Mouse (Mus musculus) megakaryocyte, embryonic 14.5 days (primary cell): ENCODE data around the gene Stx18.

Experiments
- FLI1 ChIP-seq: IDR thresholded peaks from 2 replicates; pipeline ENCODE4 v1.6.1; 2012; ENCODE audit warnings: low read length, inconsistent platforms, mixed read lengths
- GATA1 ChIP-seq: IDR thresholded peaks from 3 replicates; pipeline ENCODE4 v1.6.1; 2012; ENCODE audit warnings: mixed read lengths, low read length, inconsistent platforms, borderline replicate concordance

GRCm38 (mm10) chr5:38083362-38083761 lies 44.8 kb downstream of the Stx18 start:
- TF ChIP-seq GATA1 = no peak
- TF ChIP-seq FLI1 = no peak
